Mouse (Mus musculus) CD4-positive, CD25-positive, alpha-beta regulatory T cell (primary cell): ENCODE results near the gene Rasa2. TPM values are rescaled to one million over a fixed set of nuclear protein-coding genes. Genes with fewer than 3 reads are reported as not detected.

Source experiments
- polyA plus RNA-seq: library from polyadenylated mRNA; unstranded; fragments of 100-300 nt; shearing (Covaris generic); gene quantifications from one replicate; pipeline ENCODE4 v1.2.1, GENCODE M21; 2017

Rasa2 gene
- polyA plus RNA-seq = 63.7 TPM

DNA sequence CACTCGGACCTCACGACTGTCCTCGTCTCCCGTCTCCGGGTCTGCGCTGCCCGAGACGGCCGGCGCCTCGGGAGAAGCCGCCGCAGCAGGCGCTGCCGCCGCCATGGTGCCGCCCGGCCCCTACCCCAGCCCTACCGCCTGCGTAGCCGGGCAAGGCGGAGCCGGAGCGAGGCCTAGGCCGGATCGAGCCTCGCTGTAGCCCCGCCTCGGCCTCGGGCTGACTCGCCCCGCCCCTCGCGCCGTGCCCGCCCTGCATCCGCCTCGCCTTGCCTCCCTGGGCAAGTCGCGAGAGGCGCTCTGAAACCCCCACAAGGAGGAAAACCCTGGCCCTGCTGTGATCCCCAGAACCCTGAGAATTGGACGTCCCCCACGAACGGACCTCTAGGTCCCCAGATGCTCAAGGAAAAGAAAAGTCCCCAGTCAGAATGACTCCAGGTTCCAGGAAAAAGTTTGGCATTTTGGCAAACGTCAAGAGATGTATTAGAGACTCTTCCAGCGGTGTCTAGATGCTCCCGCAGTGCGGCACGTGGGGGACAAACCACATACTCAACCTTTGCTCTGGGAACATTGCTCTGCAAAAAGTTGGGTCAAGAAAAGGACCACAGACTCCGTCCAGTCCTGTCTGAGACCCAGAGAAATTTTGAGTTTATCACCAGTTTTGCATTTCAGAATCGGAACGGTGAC, at the start of gene Rasa2:
Gene Rasa2 (minus strand): TSS at position 229 of the 684 bp plus-strand sequence.

GRCm38 (mm10) chr9:96524972-96525506, 106.4 kb downstream of the Rasa2 start, which contains the start of gene Gm28729:
Gene Gm28729, minus strand, starts transcription at chr9:96525264.

Other genes starting within 250 kb of the Rasa2 start
- 91.2 TPM for gene Rnf7, start 152.9 kb downstream of the Rasa2 start, polyA plus RNA-seq
- not detected for gene Gm28729, start 106.4 kb downstream of the Rasa2 start, polyA plus RNA-seq
- 37.1 TPM for gene Zbtb38, start 121.2 kb upstream of the Rasa2 start, polyA plus RNA-seq